Mouse (Mus musculus): Measurements from ENCODE around the gene Tm9sf2. TPM values are rescaled to one million over a fixed set of nuclear protein-coding genes. Genes with fewer than 3 reads are reported as not detected.

Tm9sf2 gene
- polyA plus RNA-seq (2012; rRNA removed; ENCODE audit: low replicate concordance), result 109 and 321 TPM in 2 replicates

GRCm38 (mm10) chr14:122106822-122107468 is at the start of gene Tm9sf2:
Gene Tm9sf2 (plus strand): TSS chr14:122107038.

GRCm38 (mm10) chr14:122181078-122181814 is 74.4 kb downstream of the Tm9sf2 start, which contains the start of gene Clybl:
Gene Clybl (plus strand): TSS chr14:122181704.

Other genes starting within 250 kb of the Tm9sf2 start
- gene Ubac2, start 228.4 kb upstream of the Tm9sf2 start, polyA plus RNA-seq (2012; rRNA removed; ENCODE audit: low replicate concordance), result 54.6 and 61.3 TPM in 2 replicates
- 40.9 and 46.8 TPM in 2 replicates for gene Gpr18, start 191.3 kb upstream of the Tm9sf2 start, polyA plus RNA-seq (2012; rRNA removed; ENCODE audit: low replicate concordance)
- 10.6 and 14.9 TPM in 2 replicates for gene Gpr183, start 141.8 kb upstream of the Tm9sf2 start, polyA plus RNA-seq (2012; rRNA removed; ENCODE audit: low replicate concordance)
- 0.30 and 0.36 TPM in 2 replicates for gene Timm8a2, start 72.4 kb upstream of the Tm9sf2 start, polyA plus RNA-seq (2012; rRNA removed; ENCODE audit: low replicate concordance)
- 14.5 and 39.1 TPM in 2 replicates for gene Clybl, start 74.7 kb downstream of the Tm9sf2 start, polyA plus RNA-seq (2012; rRNA removed; ENCODE audit: low replicate concordance)

All from mammary gland, adult 2 months (tissue).